Comparison of ENCODE assay signal across 8 mouse cellular contexts in genomic region chr4:108300670-108301373, GRCm38 (mm10). TPM values are rescaled to one million over a fixed set of nuclear protein-coding genes. Genes with fewer than 3 reads are reported as not detected.
DNase-seq lines count a peak whose midpoint lies in the region; ATAC-seq and TF ChIP-seq lines count a peak whose summit lies in the region.

Gene Zyg11b, minus strand, starts transcription at chr4:108301096.

- WGBS in forebrain, embryonic 10.5 days: under 1% methylated on average over 56 of the region's 58 CpGs
- under 1% methylated on average over 43 of the region's 58 CpGs for WGBS in heart, embryonic 15.5 days
- WGBS in liver, embryonic 16.5 days (ENCODE audit: insufficient replicate concordance): under 1% methylated on average over 38 of the region's 58 CpGs
- 1% methylated on average over 40 of the region's 58 CpGs for WGBS in neural tube, embryonic 13.5 days

- TF ChIP-seq EP300 in CH12.LX (IDR thresholded peaks at IDR 0.05; ENCODE audit: low read length): no peak

- peaks cover 0 to 5% of the 10 kb centered on the region in 2 experiments for H3K36me3 ChIP-seq in CH12.LX (replicated peaks in 1 of 2; ENCODE audit: control insufficient read depth in 1 of 2, insufficient read depth in 1 of 2, low read length in 1 of 2)
- H3K36me3 ChIP-seq in forebrain, embryonic 10.5 days (replicated peaks): peaks cover 14% of the 10 kb centered on the region
- H3K36me3 ChIP-seq in heart, embryonic 15.5 days: no peaks in the 10 kb centered on the region
- H3K36me3 ChIP-seq in liver, embryonic 16.5 days (ENCODE audit: control insufficient read depth, insufficient read depth): no peaks in the 10 kb centered on the region
- H3K36me3 ChIP-seq in neural tube, embryonic 13.5 days: no peaks in the 10 kb centered on the region
- H3K36me3 ChIP-seq in testis, adult 2 months (ENCODE audit: control insufficient read depth, insufficient read depth, low read length): no peaks in the 10 kb centered on the region

- no peak for TF ChIP-seq RAD21 in CH12.LX (IDR thresholded peaks at IDR 0.05; ENCODE audit: low read depth, low read length)

- peak within 1 kb of the TSS; percentile 97 for H3K9ac ChIP-seq in CH12.LX (ENCODE audit: insufficient read depth, low read depth)
- H3K9ac ChIP-seq in heart, embryonic 15.5 days: peak within 1 kb of the TSS; percentile 96
- H3K9ac ChIP-seq in liver, embryonic 16.5 days (ENCODE audit: low read depth, low read length): peak within 1 kb of the TSS; percentile 89
- peak within 1 kb of the TSS; percentile 95 for H3K9ac ChIP-seq in neural tube, embryonic 13.5 days

- peak within 1 kb of the TSS; percentile 70 to 98 (median 88) for H3K4me3 ChIP-seq in CH12.LX (replicated peaks in 1 of 3; ENCODE audit: low read depth in 2 of 3, low read length in 2 of 3, poor library complexity in 1 of 3)
- H3K4me3 ChIP-seq in forebrain, embryonic 10.5 days: peak within 1 kb of the TSS; percentile 84
- peak within 1 kb of the TSS; percentile 96 for H3K4me3 ChIP-seq in heart, embryonic 15.5 days
- H3K4me3 ChIP-seq in liver, embryonic 16.5 days (ENCODE audit: low read depth, low read length): peak within 1 kb of the TSS; percentile 84
- H3K4me3 ChIP-seq in neural tube, embryonic 13.5 days: peak within 1 kb of the TSS; percentile 90
- H3K4me3 ChIP-seq in testis, adult 2 months (ENCODE audit: control insufficient read depth, low read depth, low read length): peak within 1 kb of the TSS; percentile 88

- in situ Hi-C loops in CH12.LX (cut with MboI; ENCODE audit: low pct_ligation_motif_present, low pct_unique_long_range_greater_than_20kb, low sequenced_read_pairs): no loop called here

- no peaks in the 10 kb centered on the region for H3K27me3 ChIP-seq in CH12.LX (replicated peaks)
- H3K27me3 ChIP-seq in forebrain, embryonic 10.5 days (ENCODE audit: poor library complexity, severe bottlenecking): no peaks in the 10 kb centered on the region
- no peaks in the 10 kb centered on the region for H3K27me3 ChIP-seq in heart, embryonic 15.5 days
- H3K27me3 ChIP-seq in liver, embryonic 16.5 days (ENCODE audit: control insufficient read depth, insufficient read depth, low read depth, low read length): no peaks in the 10 kb centered on the region
- H3K27me3 ChIP-seq in neural tube, embryonic 13.5 days: no peaks in the 10 kb centered on the region
- H3K27me3 ChIP-seq in testis, adult 2 months (ENCODE audit: control insufficient read depth, insufficient read depth, low read length): no peaks in the 10 kb centered on the region

- TF ChIP-seq CTCF in CH12.LX (conservative IDR thresholded peaks at IDR 0.05 in 1 of 2, IDR thresholded peaks at IDR 0.05 in 1 of 2; ENCODE audit: low read depth in 2 of 2, low read length in 2 of 2): no peak
- TF ChIP-seq CTCF in testis, adult 2 months (IDR thresholded peaks at IDR 0.05; ENCODE audit: control insufficient read depth, insufficient read depth, insufficient replicate concordance, low read depth, low read length): no peak

- peaks cover 11% of the 10 kb centered on the region for H3K79me2 ChIP-seq in CH12.LX (replicated peaks; ENCODE audit: control insufficient read depth, extremely low read depth, insufficient read depth, poor library complexity, severe bottlenecking)

- peak within 1 kb of the TSS; percentile 91 for H3K4me2 ChIP-seq in CH12.LX (ENCODE audit: insufficient read depth, low read depth, poor library complexity, severe bottlenecking)
- peak within 1 kb of the TSS; percentile 82 for H3K4me2 ChIP-seq in heart, embryonic 15.5 days
- H3K4me2 ChIP-seq in liver, embryonic 16.5 days (ENCODE audit: low read depth, low read length): peak within 1 kb of the TSS; percentile 96
- peak within 1 kb of the TSS; percentile 67 for H3K4me2 ChIP-seq in neural tube, embryonic 13.5 days

- peak within 1 kb of the TSS; percentile 44 for H3K27ac ChIP-seq in CH12.LX (ENCODE audit: insufficient read depth, low read depth)
- peak within 1 kb of the TSS; percentile 94 for H3K27ac ChIP-seq in forebrain, embryonic 10.5 days
- H3K27ac ChIP-seq in heart, embryonic 15.5 days: peak within 1 kb of the TSS; percentile 94
- H3K27ac ChIP-seq in liver, embryonic 16.5 days (ENCODE audit: low read length): peak within 1 kb of the TSS; percentile 77
- peak within 1 kb of the TSS; percentile 93 for H3K27ac ChIP-seq in neural tube, embryonic 13.5 days (replicated peaks)
- H3K27ac ChIP-seq in testis, adult 2 months (ENCODE audit: control insufficient read depth, insufficient read depth, low read depth, low read length): peak within 1 kb of the TSS; percentile 67

- H3K4me1 ChIP-seq in CH12.LX (ENCODE audit: control insufficient read depth in 1 of 2, insufficient read depth in 2 of 2): peaks cover 6 to 30% of the 10 kb centered on the region in 2 experiments; a peak in 3 of 4 replicates
- peaks cover 23% of the 10 kb centered on the region for H3K4me1 ChIP-seq in forebrain, embryonic 10.5 days
- peaks cover 17% of the 10 kb centered on the region for H3K4me1 ChIP-seq in heart, embryonic 15.5 days (replicated peaks)
- peaks cover 10% of the 10 kb centered on the region for H3K4me1 ChIP-seq in liver, embryonic 16.5 days (ENCODE audit: control insufficient read depth, low read depth, low read length)
- H3K4me1 ChIP-seq in neural tube, embryonic 13.5 days (replicated peaks): peaks cover 30% of the 10 kb centered on the region
- H3K4me1 ChIP-seq in testis, adult 2 months (ENCODE audit: control insufficient read depth, insufficient read depth, low read length): peaks cover 4% of the 10 kb centered on the region

- dilution Hi-C loops in CH12.LX (cut with MboI; ENCODE audit: extremely low pct_ligation_motif_present, extremely low pct_unique_long_range_greater_than_20kb, low sequenced_read_pairs): no loop called here

- peak; percentile 89 for DNase-seq in CH12.LX (ENCODE audit: extremely low read depth)
- peak; percentile 83 for DNase-seq in c-Kit-positive CD71-negative TER-119-negative erythroid progenitor cells, embryonic 14.5 days (ENCODE audit: low read depth)
- DNase-seq in forebrain, embryonic 10.5 days (ENCODE audit: extremely low spot score, low spot score): peak; percentile 97
- peak; percentile 94 to 95 for DNase-seq in kidney, postnatal 25 days

- H3K9me3 ChIP-seq in CH12.LX (replicated peaks; ENCODE audit: low read length): peaks cover 3% of the 10 kb centered on the region
- H3K9me3 ChIP-seq in forebrain, embryonic 10.5 days: 0 out of 2 replicates have a peak, but pooled peaks cover 6% of the 10 kb centered on the region
- no peaks in the 10 kb centered on the region; the same call in 1 of the 2 replicates for H3K9me3 ChIP-seq in heart, embryonic 15.5 days (replicated peaks)
- H3K9me3 ChIP-seq in liver, embryonic 16.5 days (replicated peaks; ENCODE audit: control insufficient read depth, low read length): no peaks in the 10 kb centered on the region
- peaks cover 9% of the 10 kb centered on the region; the same call in 1 of the 2 replicates for H3K9me3 ChIP-seq in neural tube, embryonic 13.5 days

- ATAC-seq in heart, embryonic 15.5 days (replicated peaks; ENCODE audit: insufficient number of reproducible peaks, insufficient read depth, low FRiP score, low read depth): peak; percentile 98
- ATAC-seq in liver, embryonic 16.5 days (ENCODE audit: low read depth): peak; percentile 93
- peak; percentile 95 for ATAC-seq in neural tube, embryonic 13.5 days (ENCODE audit: low read depth)

- TF ChIP-seq POLR2A in CH12.LX (IDR thresholded peaks at IDR 0.05; ENCODE audit: low read depth, low read length): peak; percentile 84
- TF ChIP-seq POLR2A in testis, adult 2 months (IDR thresholded peaks at IDR 0.05; ENCODE audit: control insufficient read depth, low read depth, low read length): peak; percentile 79

TF ChIP-seq in CH12.LX, 34 proteins besides CTCF, POLR2A, EP300 and RAD21:
- TF ChIP-seq HCFC1 (IDR thresholded peaks at IDR 0.05; ENCODE audit: low read depth, low read length) (no peak), TCF12 (IDR thresholded peaks at IDR 0.05; ENCODE audit: low read depth, low read length) (peak; percentile 77; the same call in 1 of the 2 replicates), UBTF (IDR thresholded peaks at IDR 0.05; ENCODE audit: low read depth, low read length) (0 out of 2 replicates have a peak, but pooled peaks have one; percentile 70), TBP (conservative IDR thresholded peaks at IDR 0.05; ENCODE audit: low read depth, low read length) (peak; percentile 48; the same call in 1 of the 2 replicates), SMC3 (IDR thresholded peaks at IDR 0.05; ENCODE audit: low read depth, low read length) (no peak), MXI1 (IDR thresholded peaks at IDR 0.05; ENCODE audit: low read depth, low read length) (peak; percentile 60), MAX (IDR thresholded peaks at IDR 0.05; ENCODE audit: low read length) (no peak; the same call in 1 of the 2 replicates), USF1 (IDR thresholded peaks at IDR 0.05; ENCODE audit: low read depth, low read length) (no peak), NELFE (IDR thresholded peaks at IDR 0.05; ENCODE audit: low read depth, low read length) (peak; percentile 70), SIN3A (IDR thresholded peaks at IDR 0.05; ENCODE audit: low read length) (peak; percentile 78), MAZ (IDR thresholded peaks at IDR 0.05; ENCODE audit: low read depth, low read length) (0 out of 2 replicates have a peak, but pooled peaks have one; percentile 18), BHLHE40 (IDR thresholded peaks at IDR 0.05; ENCODE audit: low read depth, low read length) (no peak), ZMIZ1 (IDR thresholded peaks at IDR 0.05; ENCODE audit: low read depth, low read length) (peak; percentile 69; the same call in 1 of the 2 replicates)

RNA-seq across cellular contexts. Expression of gene Zyg11b, which starts in this region (rescaled TPM):
- total RNA-seq in CH12.LX (2012; rRNA removed) (9.0 and 9.3 TPM in 2 replicates), CH12.LX (2014; rRNA removed) (13.9 and 14.2 TPM in 2 replicates)
- 10.9 and 11.8 TPM in 2 replicates for polyA plus RNA-seq in CH12.LX (2012; ENCODE audit: insufficient read length, low read depth)
- polyA plus RNA-seq in forebrain, embryonic 10.5 days (2016; fragmentation: Nextera tagmentation; extraction: Ambion mirVana): 13.5 and 13.9 TPM in 2 replicates
- polyA plus RNA-seq in heart, embryonic 15.5 days (2015; fragmentation: Nextera tagmentation; extraction: Ambion mirVana): 6.7 and 8.3 TPM in 2 replicates
- polyA plus RNA-seq in liver, embryonic 16.5 days (2015; fragmentation: Nextera tagmentation; extraction: Ambion mirVana): 2.3 and 3.1 TPM in 2 replicates
- 23.1 and 25.3 TPM in 2 replicates for polyA plus RNA-seq in neural tube, embryonic 13.5 days (2015; fragmentation: Nextera tagmentation; extraction: Ambion mirVana)
- polyA plus RNA-seq in testis, adult 2 months (2012; rRNA removed): 2.0 and 2.5 TPM in 2 replicates

Comparison
In these comparisons a context has a peak if more than half of its experiments do, and no peak if none do; other contexts are left out.
1. Peak in every context shown above with its lines: DNase-seq, ATAC-seq, H3K4me3 ChIP-seq and H3K27ac ChIP-seq.
2. H3K27ac ChIP-seq: peak in every context shown above with its lines; median percentile 94 in forebrain, embryonic 10.5 days; 94 in heart, embryonic 15.5 days; 93 in neural tube, embryonic 13.5 days; 77 in liver, embryonic 16.5 days; 67 in testis, adult 2 months; 44 in CH12.LX.